Mouse (Mus musculus) B cell, adult 2 months (primary cell): ENCODE results near the gene Nans.

Experiments used
- DNase-seq, 2 experiments: peaks; one replicate each; pipeline ENCODE4 v3.0.0; 2022

Gene Nans

GRCm38 (mm10) chr4:46485696-46486417, 3.2 kb upstream of the Nans start:
- peak; percentile 88 to 91 for DNase-seq

GRCm38 (mm10) chr4:46487348-46487747, 1.7 kb upstream of the Nans start:
- no peak for DNase-seq

DNA sequence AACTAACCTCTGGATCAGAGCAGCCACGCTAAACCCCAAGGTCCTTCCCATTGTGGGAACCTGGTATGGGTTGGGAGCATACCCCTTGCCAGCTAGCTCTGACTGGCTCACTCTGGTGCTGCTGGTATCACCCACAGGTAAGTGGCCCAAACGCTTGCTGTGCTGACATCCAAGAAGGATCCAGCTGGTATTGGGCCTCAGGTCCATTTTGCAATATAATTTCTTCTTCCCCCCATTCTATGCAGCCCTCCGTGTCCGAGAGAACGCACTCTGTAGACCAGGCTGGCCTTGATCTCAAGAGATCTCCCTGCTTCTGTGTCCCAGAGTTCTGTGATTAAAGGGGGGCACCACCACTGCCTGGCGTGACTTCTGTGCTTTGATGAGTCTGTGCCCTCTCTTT, 4.0 kb downstream of the Nans start:
- DNase-seq = no peak

- no peak for DNase-seq
Observed at GRCm38 (mm10) chr4:46495543-46495942, 6.5 kb downstream of the Nans start.

DNA sequence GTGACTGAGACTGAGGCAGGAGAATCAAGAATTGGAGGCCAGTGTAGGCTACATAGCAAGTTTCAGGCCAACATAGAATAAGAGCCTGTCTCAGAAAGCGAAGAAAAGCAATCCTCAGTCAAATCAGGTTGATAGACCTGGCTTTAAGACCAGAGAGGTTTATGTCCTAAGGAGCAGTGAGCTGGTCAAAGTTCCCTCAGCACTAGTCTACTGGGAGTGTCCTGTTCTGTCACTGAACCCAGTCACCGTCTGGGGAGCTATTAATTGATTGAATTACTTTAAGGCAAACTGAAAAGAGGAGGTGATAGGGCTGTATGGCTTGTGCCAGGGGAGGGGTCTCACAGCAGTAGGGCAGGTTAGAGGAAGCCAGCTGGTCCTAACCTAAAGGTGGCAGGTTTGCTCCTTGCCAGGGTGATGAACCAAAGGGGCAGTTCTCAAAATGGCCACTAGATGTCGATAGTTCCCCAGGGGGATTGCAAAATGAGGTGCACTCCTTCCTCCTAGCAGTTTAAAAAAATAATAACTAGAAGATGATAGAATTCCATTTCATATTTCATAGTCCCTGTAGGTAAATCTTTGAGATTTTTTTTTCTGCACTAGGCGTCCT, 8.3 kb downstream of the Nans start:
- DNase-seq = peak; percentile 91 to 93

GRCm38 (mm10) chr4:46498511-46498910, 9.5 kb downstream of the Nans start:
- DNase-seq = no peak

DNA sequence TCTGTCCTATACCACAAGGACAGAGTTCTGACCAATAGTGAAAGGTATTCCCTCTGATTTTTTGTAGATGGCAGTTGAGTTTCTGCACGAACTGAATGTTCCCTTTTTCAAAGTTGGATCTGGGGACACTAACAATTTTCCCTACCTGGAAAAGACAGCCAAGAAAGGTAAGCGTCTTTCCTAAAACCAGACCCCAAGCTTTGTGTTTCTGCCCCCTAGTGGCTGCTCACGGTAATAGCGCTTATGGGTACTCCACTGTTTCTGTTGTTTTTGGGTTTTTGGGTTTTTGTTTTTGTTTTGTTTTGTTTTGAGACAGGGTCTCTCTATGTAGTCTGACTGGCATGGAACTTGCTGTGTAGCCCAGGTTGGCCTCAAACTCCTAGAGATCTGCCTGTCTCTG, 9.9 kb downstream of the Nans start:
- DNase-seq = peak; percentile 71

DNA sequence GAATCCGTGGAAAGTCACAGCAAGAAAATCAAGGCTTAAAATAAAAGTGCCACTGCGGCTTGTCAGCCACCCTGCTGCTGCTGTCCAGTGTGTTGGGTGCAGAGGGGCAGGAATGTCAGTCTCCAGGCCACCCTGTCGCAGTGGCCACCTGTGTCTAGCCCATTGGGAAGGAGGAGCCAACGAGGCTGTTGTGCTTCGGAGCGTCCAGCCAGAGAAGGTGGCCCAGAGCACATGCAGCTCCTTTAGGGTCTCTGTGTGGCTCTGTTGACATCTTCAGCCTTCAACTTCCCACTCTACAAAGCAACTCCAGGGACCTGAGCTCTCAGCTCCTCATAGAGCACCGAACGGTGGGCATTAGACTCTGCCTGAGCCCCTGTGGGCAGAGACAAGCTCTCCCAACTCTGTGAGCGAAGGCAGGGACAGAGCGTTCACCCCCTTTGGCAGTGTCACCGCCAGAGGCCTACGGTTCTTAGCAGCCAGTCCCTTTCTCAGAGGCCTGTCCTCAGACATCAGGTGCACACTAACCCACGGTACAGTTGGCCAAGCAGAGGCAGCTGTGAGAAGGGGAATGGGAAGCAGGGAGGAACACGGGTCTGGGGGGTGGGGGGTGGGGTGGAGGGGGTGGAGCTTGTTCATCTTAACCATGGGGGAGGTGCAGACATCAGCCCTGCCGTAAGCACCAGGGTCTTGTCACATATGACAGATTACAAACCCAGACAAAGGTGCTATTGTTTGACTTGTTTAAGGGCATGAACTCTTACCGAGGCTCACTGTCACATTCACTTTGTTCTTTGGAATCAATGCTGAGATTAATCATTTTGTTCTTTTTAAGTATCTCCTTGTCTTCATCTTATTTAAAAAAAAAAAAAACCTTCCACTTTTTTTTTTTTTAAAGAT, 13.8 kb downstream of the Nans start:
- no peak for DNase-seq

DNA sequence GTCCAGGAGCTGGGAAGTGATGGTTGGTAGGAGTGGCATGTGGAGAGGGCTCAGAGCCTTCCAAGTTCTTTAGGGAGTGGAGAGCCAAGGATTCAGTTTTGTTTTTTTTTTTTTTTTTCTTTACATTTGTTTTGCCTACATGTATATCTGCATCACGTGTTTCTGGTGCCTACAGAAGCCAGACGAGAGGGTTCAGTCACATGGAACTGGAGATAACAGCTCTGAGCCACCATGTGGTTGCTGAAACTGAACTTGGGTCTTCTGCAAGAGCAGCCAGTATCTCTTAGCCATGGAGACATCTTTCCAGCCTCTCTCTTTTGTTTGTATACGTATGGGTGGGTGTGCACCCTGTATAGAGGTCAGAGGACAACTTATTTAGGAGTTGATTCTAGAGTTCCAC, 14.8 kb downstream of the Nans start:
- DNase-seq = no peak

GRCm38 (mm10) chr4:46505361-46506057, 16.5 kb downstream of the Nans start:
- no peak for DNase-seq

GRCm38 (mm10) chr4:46506801-46507610, 18.0 kb downstream of the Nans start:
- DNase-seq = peak; percentile 94 to 95

- DNase-seq = peak; percentile 85 to 89
Observed at GRCm38 (mm10) chr4:46507736-46508460, 18.9 kb downstream of the Nans start.

GRCm38 (mm10) chr4:46520491-46520890, 31.4 kb downstream of the Nans start:
- no peak for DNase-seq

DNA sequence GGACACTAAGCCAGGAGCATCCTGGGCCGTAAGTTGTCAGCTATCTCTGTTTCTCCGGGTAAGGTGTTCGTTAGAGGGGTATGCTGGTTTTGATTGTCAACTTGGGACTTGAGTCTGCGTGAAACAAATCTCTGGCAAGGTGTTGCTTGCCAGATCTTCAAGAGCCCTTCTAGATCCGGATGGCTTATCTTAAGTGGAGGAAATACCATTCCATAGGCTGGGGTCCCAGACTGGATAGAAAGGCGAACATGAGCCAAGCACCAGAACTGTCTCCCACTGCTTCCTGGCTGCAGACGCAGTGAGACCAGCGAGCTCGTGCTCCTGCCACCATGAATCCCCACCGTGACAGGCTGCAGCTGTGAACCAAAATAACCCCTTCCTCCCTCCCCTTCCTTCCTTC, 32.4 kb downstream of the Nans start:
- DNase-seq = no peak

GRCm38 (mm10) chr4:46523324-46523723, 34.3 kb downstream of the Nans start:
- no peak for DNase-seq

DNA sequence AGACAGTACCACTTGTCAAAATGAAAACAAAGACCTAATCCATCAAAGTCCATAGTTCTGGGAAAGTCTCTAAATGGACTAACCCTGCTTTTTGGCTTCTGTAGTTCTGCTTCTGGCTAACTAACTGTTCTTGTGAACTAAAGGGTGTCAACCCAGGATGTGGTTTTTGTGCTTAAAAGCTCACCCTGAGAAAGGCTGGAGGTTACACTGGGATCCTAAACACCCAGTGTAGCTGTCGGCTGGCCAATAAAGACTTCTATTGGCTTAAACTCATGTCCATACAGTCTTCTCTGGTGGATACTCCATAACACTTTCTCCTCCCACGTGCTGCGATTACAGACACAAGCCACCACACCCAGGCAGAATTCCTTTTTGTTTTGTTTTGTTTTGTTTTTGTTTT, 37.2 kb downstream of the Nans start:
- no peak for DNase-seq

DNA sequence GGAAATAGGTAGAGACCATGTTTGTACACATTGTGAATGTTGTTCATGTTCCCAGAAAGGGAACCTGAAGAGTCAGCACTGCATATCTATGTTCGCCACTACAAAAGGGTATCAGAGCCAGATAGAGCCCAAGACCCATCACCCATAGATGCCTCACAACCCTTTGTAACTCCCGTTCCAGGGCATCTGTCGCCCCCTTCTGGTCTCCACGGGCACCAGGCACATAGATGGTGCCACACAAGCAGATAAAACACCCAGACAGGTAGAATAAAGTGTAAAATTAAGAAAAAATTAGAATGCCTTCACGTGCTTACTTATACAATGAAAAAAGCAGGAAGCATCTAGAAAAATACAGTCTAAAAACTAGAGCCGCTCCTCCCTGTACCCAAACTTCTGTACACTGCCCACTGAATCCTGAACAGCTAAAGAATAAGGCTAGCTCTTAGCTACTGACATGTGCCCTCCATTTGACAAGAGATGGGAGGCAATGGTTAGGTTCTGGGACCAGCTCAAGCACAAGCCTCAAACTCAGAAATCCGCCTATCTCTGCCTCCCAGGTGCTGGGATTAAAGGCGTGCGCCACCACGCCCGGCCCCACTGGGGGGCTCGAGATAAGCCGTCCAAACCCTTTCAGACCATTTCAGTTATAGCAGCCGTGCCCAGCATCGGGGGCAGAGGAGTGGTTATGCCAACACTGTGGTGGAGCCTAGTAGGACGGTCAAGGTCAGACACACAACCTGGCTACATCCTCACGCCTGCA, 37.9 kb downstream of the Nans start:
- DNase-seq = peak in 1 of 2 experiments; percentile 30

DNA sequence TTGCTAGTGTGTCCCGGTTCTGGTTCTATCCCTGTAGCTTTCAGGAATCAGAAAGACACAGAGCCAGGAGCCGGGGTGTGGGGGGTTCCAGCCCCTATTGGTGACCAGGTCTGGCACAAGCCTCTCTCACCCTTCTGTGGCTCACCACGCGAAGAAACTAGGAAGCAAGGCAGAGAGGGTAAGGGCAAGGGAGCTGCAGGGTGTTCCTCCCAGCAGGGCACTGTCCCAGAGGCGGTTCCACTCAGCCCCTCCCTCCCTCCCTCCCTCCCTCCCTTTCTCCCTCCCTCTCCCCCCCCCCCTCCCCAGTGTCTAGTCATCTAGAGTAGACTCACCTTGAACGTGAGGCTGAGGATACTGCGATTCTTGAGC, 38.5 kb downstream of the Nans start:
- peak in 1 of 2 experiments; percentile 21 for DNase-seq

- DNase-seq = no peak
Observed at GRCm38 (mm10) chr4:46529722-46530121, 40.7 kb downstream of the Nans start.

DNA sequence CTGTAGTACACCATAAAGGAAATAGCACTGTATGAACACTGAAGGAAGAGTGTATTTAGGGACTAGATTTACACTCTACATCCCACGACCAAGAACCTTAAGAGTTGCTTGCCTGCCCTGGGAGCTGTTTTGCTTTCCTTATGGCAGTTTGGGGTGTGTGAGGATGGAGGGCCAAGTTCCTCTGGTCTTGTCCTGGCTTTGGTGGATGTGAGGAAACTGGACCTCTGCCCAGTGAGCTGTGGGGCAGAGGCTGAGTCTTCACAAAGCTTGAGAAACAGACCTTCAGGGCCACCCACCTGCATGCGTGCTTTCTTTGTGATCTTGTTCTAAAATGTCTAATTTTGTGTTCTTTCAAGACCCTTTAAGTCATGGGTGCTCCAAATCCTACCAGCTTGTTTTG, 43.5 kb downstream of the Nans start:
- no peak for DNase-seq

DNA sequence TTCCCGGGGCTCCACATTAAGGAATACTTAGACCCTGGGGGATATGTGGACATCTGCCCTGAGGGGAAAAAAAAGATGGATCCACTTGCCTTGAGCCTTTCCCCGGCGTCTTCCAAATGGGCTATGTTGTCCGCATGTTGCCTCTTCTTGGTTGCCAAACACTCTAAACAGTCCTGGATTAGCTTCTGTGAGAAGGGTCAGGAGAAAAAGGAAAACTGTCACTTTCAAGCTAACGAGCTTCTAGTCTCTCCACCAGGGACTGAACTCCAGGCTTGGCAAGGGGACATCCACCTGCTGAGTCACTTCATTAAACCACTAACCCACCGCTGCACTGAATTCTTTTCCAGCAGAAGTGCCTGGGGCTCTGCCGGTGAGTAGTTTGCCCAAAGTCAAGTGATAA, 43.9 kb downstream of the Nans start:
- no peak for DNase-seq
